Mouse (Mus musculus) WW6 (cell line): ENCODE measurements around the gene Pnma1.

Source experiments
- DNase-seq: peaks from one replicate; pipeline ENCODE4 v3.0.0-alpha.2; 2013; ENCODE audit warnings: low read depth, low spot score

Pnma1 gene

GRCm38 (mm10) chr12:84147954-84148621 lies at the start of gene Pnma1:
Gene Pnma1, minus strand, starts transcription at chr12:84148489.
- DNase-seq = peak; percentile 50

GRCm38 (mm10) chr12:84195195-84195594 lies 46.9 kb upstream of the Pnma1 start:
- DNase-seq = no peak

GRCm38 (mm10) chr12:84194400-84195109 lies 46.3 kb upstream of the Pnma1 start:
- no peak for DNase-seq

GRCm38 (mm10) chr12:84193642-84194399 lies 45.5 kb upstream of the Pnma1 start:
- peak; percentile 70 for DNase-seq

- no peak for DNase-seq
Observed at GRCm38 (mm10) chr12:84192741-84193641, 44.7 kb upstream of the Pnma1 start.

- DNase-seq = no peak
Observed at GRCm38 (mm10) chr12:84192280-84192679, 44.0 kb upstream of the Pnma1 start.

GRCm38 (mm10) chr12:84191770-84192169 lies 43.5 kb upstream of the Pnma1 start:
- no peak for DNase-seq

GRCm38 (mm10) chr12:84191190-84191589 lies 42.9 kb upstream of the Pnma1 start:
- DNase-seq = no peak

- DNase-seq = no peak
Observed at GRCm38 (mm10) chr12:84190151-84190820, 42.0 kb upstream of the Pnma1 start.

- DNase-seq = no peak
Observed at GRCm38 (mm10) chr12:84188881-84189444, 40.7 kb upstream of the Pnma1 start.

GRCm38 (mm10) chr12:84187752-84188601 lies 39.7 kb upstream of the Pnma1 start:
- no peak for DNase-seq

GRCm38 (mm10) chr12:84186950-84187349 lies 38.7 kb upstream of the Pnma1 start:
- no peak for DNase-seq

GRCm38 (mm10) chr12:84186536-84186935 lies 38.2 kb upstream of the Pnma1 start:
- no peak for DNase-seq

GRCm38 (mm10) chr12:84185547-84185946 lies 37.3 kb upstream of the Pnma1 start:
- no peak for DNase-seq

GRCm38 (mm10) chr12:84184979-84185378 lies 36.7 kb upstream of the Pnma1 start:
- no peak for DNase-seq

GRCm38 (mm10) chr12:84181999-84182398 lies 33.7 kb upstream of the Pnma1 start:
- DNase-seq = no peak

- no peak for DNase-seq
Observed at GRCm38 (mm10) chr12:84180701-84181435, 32.6 kb upstream of the Pnma1 start.

GRCm38 (mm10) chr12:84180090-84180489 lies 31.8 kb upstream of the Pnma1 start:
- no peak for DNase-seq
